Mouse (Mus musculus) ES-Bruce4 (cell line): Measurements from ENCODE around the gene Ceacam2.
"Not testable (repeated sequence)": the region's sequence is repeated elsewhere in the genome, so short reads cannot be mapped to it uniquely, and the experiment has no call there.

Experiments used
- CTCF ChIP-seq: IDR thresholded peaks from one replicate; pipeline ENCODE4 v1.8.1; 2011; ENCODE audit warnings: low read depth, low read length
- EP300 ChIP-seq: IDR thresholded peaks from 2 replicates; pipeline ENCODE4 v1.6.1; 2011; ENCODE audit warnings: low read depth, low read length; ENCODE audit not compliant: insufficient read depth

- TF ChIP-seq CTCF, EP300: not testable (repeated sequence)
Measured at GRCm38 (mm10) chr7:25539376-25539907, at the start of gene Ceacam2.
